Mouse (Mus musculus) lung, adult 2 months (tissue): Measurements from ENCODE around the gene Gm21970.

ENCODE experiments used
- CTCF ChIP-seq: fragments of 200-500 bp; IDR thresholded peaks from 2 replicates; pipeline ENCODE4 v1.5.1; 2011; ENCODE audit warnings: mild to moderate bottlenecking, low read length, control low read depth; ENCODE audit not compliant: insufficient read depth
- POLR2A ChIP-seq: fragments of 200-500 bp; IDR thresholded peaks from 2 replicates; pipeline ENCODE4 v1.6.1; 2011; ENCODE audit warnings: low read depth, mild to moderate bottlenecking, control low read depth, low read length, borderline replicate concordance; ENCODE audit errors: extremely low read depth

GRCm38 (mm10) chr16:91459841-91460370 is 68.4 kb downstream of the Gm21970 start:
- TF ChIP-seq CTCF (peak; percentile 45; the same call in 1 of the 2 replicates), POLR2A (no peak)
